Mouse (Mus musculus): ENCODE measurements around the gene Fcer1g. TPM values are rescaled to one million over a fixed set of nuclear protein-coding genes. Genes with fewer than 3 reads are reported as not detected.
"Not testable (repeated sequence)": the region's sequence is repeated elsewhere in the genome, so short reads cannot be mapped to it uniquely, and the experiment has no call there.

Gene Fcer1g
- polyA plus RNA-seq, 1 experiment from 2014 or later = 25.5 TPM

- Histone ChIP-seq H3K4me2 (ENCODE audit: low read length) (no peak overlapping the region), H3K4me1 (ENCODE audit: control insufficient read depth, insufficient read depth, low read depth, low read length) (peaks cover 39% of the 10 kb centered on the region), H3K27ac (ENCODE audit: low read depth, low read length) (no peak overlapping the region; the same call in 1 of the 2 replicates), H3K4me3 (ENCODE audit: low read length) (no peak overlapping the region), H3K36me3 (ENCODE audit: control insufficient read depth, insufficient read depth, low read length) (no peaks in the 10 kb centered on the region), H3K9ac (ENCODE audit: low read depth, low read length) (no peak overlapping the region), H3K27me3 (replicated peaks; ENCODE audit: control insufficient read depth, insufficient read depth, low read length) (no peaks in the 10 kb centered on the region), H3K9me3 (ENCODE audit: control insufficient read depth, low read length) (no peaks in the 10 kb centered on the region)
- WGBS = 36% methylated on average over 3 of the region's 3 CpGs
- ATAC-seq = no peak
These were observed 14.4 kb upstream of the Fcer1g start for GRCm38 (mm10) chr1:171248386-171249226.

- no peak overlapping the region; the same call in 1 of the 2 replicates for H3K9ac ChIP-seq (ENCODE audit: low read depth, low read length)
- no peak for ATAC-seq
- peak overlapping the region; percentile 66 for H3K4me2 ChIP-seq (ENCODE audit: low read length)
- H3K9me3 ChIP-seq (ENCODE audit: control insufficient read depth, low read length) = no peaks in the 10 kb centered on the region
- peaks cover 39% of the 10 kb centered on the region for H3K4me1 ChIP-seq (ENCODE audit: control insufficient read depth, insufficient read depth, low read depth, low read length)
- no peak overlapping the region for H3K27ac ChIP-seq (ENCODE audit: low read depth, low read length)
- no peak overlapping the region for H3K4me3 ChIP-seq (ENCODE audit: low read length)
- H3K36me3 ChIP-seq (ENCODE audit: control insufficient read depth, insufficient read depth, low read length) = no peaks in the 10 kb centered on the region
- no peaks in the 10 kb centered on the region for H3K27me3 ChIP-seq (replicated peaks; ENCODE audit: control insufficient read depth, insufficient read depth, low read length)
- 30% methylated on average over 4 of the region's 4 CpGs for WGBS
These were observed 13.8 kb upstream of the Fcer1g start for GRCm38 (mm10) chr1:171247916-171248315.

GRCm38 (mm10) chr1:171247453-171247841, 13.3 kb upstream of the Fcer1g start:
- Histone ChIP-seq H3K4me3 (ENCODE audit: low read length) (peak overlapping the region; percentile 72), H3K9me3 (ENCODE audit: control insufficient read depth, low read length) (no peaks in the 10 kb centered on the region), H3K9ac (ENCODE audit: low read depth, low read length) (peak overlapping the region; percentile 64), H3K36me3 (ENCODE audit: control insufficient read depth, insufficient read depth, low read length) (peaks cover 4% of the 10 kb centered on the region; the same call in 1 of the 2 replicates), H3K27ac (ENCODE audit: low read depth, low read length) (peak overlapping the region; percentile 72), H3K4me2 (ENCODE audit: low read length) (peak overlapping the region; percentile 66), H3K27me3 (replicated peaks; ENCODE audit: control insufficient read depth, insufficient read depth, low read length) (no peaks in the 10 kb centered on the region), H3K4me1 (ENCODE audit: control insufficient read depth, insufficient read depth, low read depth, low read length) (peaks cover 36% of the 10 kb centered on the region)
- ATAC-seq = peak; percentile 3
- 13% methylated on average over 13 of the region's 13 CpGs for WGBS

GRCm38 (mm10) chr1:171246709-171247452, 12.7 kb upstream of the Fcer1g start:
- H3K27me3 ChIP-seq (replicated peaks; ENCODE audit: control insufficient read depth, insufficient read depth, low read length) = no peaks in the 10 kb centered on the region
- no peaks in the 10 kb centered on the region for H3K9me3 ChIP-seq (ENCODE audit: control insufficient read depth, low read length)
- peak overlapping the region; percentile 73 for H3K4me2 ChIP-seq (ENCODE audit: low read length)
- H3K36me3 ChIP-seq (ENCODE audit: control insufficient read depth, insufficient read depth, low read length) = peaks cover 5% of the 10 kb centered on the region; the same call in 1 of the 2 replicates
- H3K27ac ChIP-seq (ENCODE audit: low read depth, low read length) = peak overlapping the region; percentile 77
- under 1% methylated on average over 41 of the region's 41 CpGs for WGBS
- H3K9ac ChIP-seq (ENCODE audit: low read depth, low read length) = peak overlapping the region; percentile 93
- H3K4me1 ChIP-seq (ENCODE audit: control insufficient read depth, insufficient read depth, low read depth, low read length) = peaks cover 32% of the 10 kb centered on the region
- peak overlapping the region; percentile 72 for H3K4me3 ChIP-seq (ENCODE audit: low read length)
- ATAC-seq = peak; percentile 95

GRCm38 (mm10) chr1:171245353-171245752, 11.2 kb upstream of the Fcer1g start:
- no peak overlapping the region for H3K9ac ChIP-seq (ENCODE audit: low read depth, low read length)
- no peak overlapping the region for H3K4me2 ChIP-seq (ENCODE audit: low read length)
- no peak for ATAC-seq
- H3K4me1 ChIP-seq (ENCODE audit: control insufficient read depth, insufficient read depth, low read depth, low read length) = peaks cover 17% of the 10 kb centered on the region
- 93% methylated on average over 8 of the region's 8 CpGs for WGBS
- H3K27ac ChIP-seq (ENCODE audit: low read depth, low read length) = no peak overlapping the region
- H3K27me3 ChIP-seq (replicated peaks; ENCODE audit: control insufficient read depth, insufficient read depth, low read length) = no peaks in the 10 kb centered on the region
- no peak overlapping the region for H3K4me3 ChIP-seq (ENCODE audit: low read length)
- no peaks in the 10 kb centered on the region for H3K9me3 ChIP-seq (ENCODE audit: control insufficient read depth, low read length)
- peaks cover 13% of the 10 kb centered on the region for H3K36me3 ChIP-seq (ENCODE audit: control insufficient read depth, insufficient read depth, low read length)

GRCm38 (mm10) chr1:171241952-171242351, 7.8 kb upstream of the Fcer1g start:
- not testable (repeated sequence) for ATAC-seq
- WGBS = 84% methylated on average over 12 of the region's 12 CpGs

GRCm38 (mm10) chr1:171240911-171241310, 6.7 kb upstream of the Fcer1g start:
- H3K9ac ChIP-seq (ENCODE audit: low read depth, low read length) = no peak overlapping the region; the same call in 1 of the 2 replicates
- no peak overlapping the region for H3K4me3 ChIP-seq (ENCODE audit: low read length)
- no peaks in the 10 kb centered on the region for H3K27me3 ChIP-seq (replicated peaks; ENCODE audit: control insufficient read depth, insufficient read depth, low read length)
- ATAC-seq = no peak
- no peak overlapping the region for H3K27ac ChIP-seq (ENCODE audit: low read depth, low read length)
- peaks cover 48% of the 10 kb centered on the region for H3K36me3 ChIP-seq (ENCODE audit: control insufficient read depth, insufficient read depth, low read length)
- H3K4me1 ChIP-seq (ENCODE audit: control insufficient read depth, insufficient read depth, low read depth, low read length) = peaks cover 4% of the 10 kb centered on the region
- WGBS = 93% methylated on average over 10 of the region's 10 CpGs
- no peaks in the 10 kb centered on the region for H3K9me3 ChIP-seq (ENCODE audit: control insufficient read depth, low read length)
- H3K4me2 ChIP-seq (ENCODE audit: low read length) = no peak overlapping the region

More at GRCm38 (mm10) chr1:171241952-171242351, 7.8 kb upstream of the Fcer1g start:
- not testable (repeated sequence) for H3K9me3 ChIP-seq (ENCODE audit: control insufficient read depth, low read length); H3K4me2 ChIP-seq (ENCODE audit: low read length); H3K4me3 ChIP-seq (ENCODE audit: low read length); H3K27me3 ChIP-seq (replicated peaks; ENCODE audit: control insufficient read depth, insufficient read depth, low read length); H3K27ac ChIP-seq (ENCODE audit: low read depth, low read length); H3K9ac ChIP-seq (ENCODE audit: low read depth, low read length); H3K4me1 ChIP-seq (ENCODE audit: control insufficient read depth, insufficient read depth, low read depth, low read length)
- peaks cover 41% of the 10 kb centered on the region for H3K36me3 ChIP-seq (ENCODE audit: control insufficient read depth, insufficient read depth, low read length)

- no peak overlapping the region for H3K27ac ChIP-seq (ENCODE audit: low read depth, low read length)
- WGBS = 78% methylated on average over 15 of the region's 15 CpGs
- H3K36me3 ChIP-seq (ENCODE audit: control insufficient read depth, insufficient read depth, low read length) = peaks cover 54% of the 10 kb centered on the region
- H3K27me3 ChIP-seq (replicated peaks; ENCODE audit: control insufficient read depth, insufficient read depth, low read length) = no peaks in the 10 kb centered on the region
- H3K4me2 ChIP-seq (ENCODE audit: low read length) = no peak overlapping the region
- H3K4me3 ChIP-seq (ENCODE audit: low read length) = no peak overlapping the region
- H3K9me3 ChIP-seq (ENCODE audit: control insufficient read depth, low read length) = no peaks in the 10 kb centered on the region
- ATAC-seq = no peak
- H3K4me1 ChIP-seq (ENCODE audit: control insufficient read depth, insufficient read depth, low read depth, low read length) = no peaks in the 10 kb centered on the region
- H3K9ac ChIP-seq (ENCODE audit: low read depth, low read length) = no peak overlapping the region; the same call in 1 of the 2 replicates
These were observed 6.0 kb upstream of the Fcer1g start for GRCm38 (mm10) chr1:171239992-171240744.
